Mouse (Mus musculus) forebrain, embryonic 16.5 days (tissue): ENCODE data around the gene Mark4. TPM values are rescaled to one million over a fixed set of nuclear protein-coding genes. Genes with fewer than 3 reads are reported as not detected.

Experiments used
- ATAC-seq: fragments of 200-750 bp; cut with Nextera tagmentation; 2 replicates; pipeline ENCODE4 v1.8.0; 2017; ENCODE audit warnings: mild to moderate bottlenecking, moderate library complexity
- H3K27ac ChIP-seq: fragments of 300-500 bp; sonication (generic); 2 replicates; pipeline ENCODE4 v1.5.1; 2014; ENCODE audit warnings: low read length, control low read depth
- H3K27me3 ChIP-seq: fragments of 300-500 bp; sonication (generic); replicated peaks from 2 replicates; pipeline ENCODE4 v1.6.1; 2014; ENCODE audit warnings: low read length; ENCODE audit not compliant: control insufficient read depth, insufficient read depth
- H3K36me3 ChIP-seq: fragments of 300-500 bp; sonication (generic); 2 replicates; pipeline ENCODE4 v1.6.1; 2014; ENCODE audit not compliant: control insufficient read depth, insufficient read depth
- H3K4me1 ChIP-seq: fragments of 300-500 bp; sonication (generic); replicated peaks from 2 replicates; pipeline ENCODE4 v1.6.1; 2014; ENCODE audit warnings: low read length; ENCODE audit not compliant: control insufficient read depth, insufficient read depth
- H3K4me2 ChIP-seq: fragments of 300-500 bp; sonication (generic); 2 replicates; pipeline ENCODE4 v1.6.1; 2014; ENCODE audit warnings: mild to moderate bottlenecking, low read length, control low read depth
- H3K4me3 ChIP-seq: fragments of 300-500 bp; sonication (generic); replicated peaks from 2 replicates; pipeline ENCODE4 v1.5.1; 2014; ENCODE audit warnings: mild to moderate bottlenecking, low read length, control low read depth
- H3K9ac ChIP-seq: fragments of 300-500 bp; sonication (generic); replicated peaks from 2 replicates; pipeline ENCODE4 v1.6.1; 2014; ENCODE audit warnings: low read depth, low read length, control low read depth
- H3K9me3 ChIP-seq: fragments of 300-500 bp; sonication (generic); 2 replicates; pipeline ENCODE4 v1.6.1; 2016; ENCODE audit warnings: low read length; ENCODE audit not compliant: control insufficient read depth
- WGBS: fragments of 180-500 bp; shearing (Covaris S2); extraction: QIAGEN DNeasy Blood & Tissue Kit; methylation state at CpG from one replicate; pipeline ENCODE4 v1.1.7; 2014; 5-methylcytosine and 5-hydroxymethylcytosine counted together
- polyA plus RNA-seq: library from polyadenylated mRNA; unstranded; fragments of >200 nt; fragmentation: Nextera tagmentation; extraction: Ambion mirVana; gene quantifications from 2 replicates; pipeline ENCODE4 v1.2.1, GENCODE M21; 2015

The Mark4 gene
- polyA plus RNA-seq, 1 experiment from 2014 or later = 17.5 TPM

DNA sequence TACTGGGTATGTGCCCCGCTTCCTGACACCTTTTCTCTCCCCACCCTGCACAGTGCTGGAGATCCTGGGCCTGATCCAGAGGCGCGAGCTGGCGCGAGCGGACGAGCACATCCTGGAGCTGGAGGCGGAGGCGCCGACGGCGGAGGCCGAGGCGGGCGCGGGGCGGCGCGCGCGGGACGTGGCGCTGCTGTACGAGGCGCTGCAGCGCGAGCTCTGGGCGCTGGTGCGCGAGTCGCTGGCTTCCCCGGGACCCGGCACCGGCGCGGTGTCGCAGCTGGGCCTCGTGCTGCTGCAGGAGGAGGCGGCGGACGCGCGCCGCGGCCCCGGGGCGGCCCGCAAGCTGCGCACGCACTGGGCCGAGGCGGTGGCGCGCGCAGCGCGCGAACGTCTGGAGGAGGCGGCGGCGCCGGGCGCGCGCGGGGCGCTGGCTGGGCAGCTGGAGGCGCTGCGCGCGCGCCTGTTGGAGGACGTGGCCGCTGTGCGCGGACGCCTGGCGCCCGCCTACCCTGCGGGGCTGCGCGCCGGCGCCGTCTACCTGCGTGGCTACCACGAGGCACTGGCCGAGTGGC, 15.3 kb upstream of the Mark4 start:
- ATAC-seq = peak; percentile 91
- peak overlapping the region; percentile 53 for H3K4me3 ChIP-seq
- no peaks in the 10 kb centered on the region for H3K9me3 ChIP-seq
- no peaks in the 10 kb centered on the region for H3K36me3 ChIP-seq
- peak overlapping the region; percentile 82 for H3K4me2 ChIP-seq
- H3K27me3 ChIP-seq = peaks cover 59% of the 10 kb centered on the region
- under 1% methylated on average over 78 of the region's 89 CpGs for WGBS
- H3K27ac ChIP-seq = peak overlapping the region; percentile 66
- peak overlapping the region; percentile 72 for H3K9ac ChIP-seq
- H3K4me1 ChIP-seq = peaks cover 3% of the 10 kb centered on the region; the same call in 1 of the 2 replicates

GRCm38 (mm10) chr7:19472403-19472802, 13.8 kb upstream of the Mark4 start:
- ATAC-seq = no peak
- no peak overlapping the region for H3K9ac ChIP-seq
- no peak overlapping the region for H3K27ac ChIP-seq
- no peaks in the 10 kb centered on the region for H3K9me3 ChIP-seq
- H3K4me3 ChIP-seq = no peak overlapping the region
- H3K36me3 ChIP-seq = no peaks in the 10 kb centered on the region
- H3K4me2 ChIP-seq = no peak overlapping the region
- H3K27me3 ChIP-seq = peaks cover 61% of the 10 kb centered on the region
- whole genome bisulfite sequencing = 45% methylated on average over 4 of the region's 4 CpGs
- peaks cover 3% of the 10 kb centered on the region; the same call in 1 of the 2 replicates for H3K4me1 ChIP-seq

- H3K36me3 ChIP-seq = no peaks in the 10 kb centered on the region
- 12% methylated on average over 14 of the region's 14 CpGs for WGBS
- peaks cover 3% of the 10 kb centered on the region; the same call in 1 of the 2 replicates for H3K4me1 ChIP-seq
- no peak overlapping the region for H3K4me2 ChIP-seq
- no peaks in the 10 kb centered on the region for H3K9me3 ChIP-seq
- no peak overlapping the region for H3K9ac ChIP-seq
- no peak for ATAC-seq
- H3K4me3 ChIP-seq = no peak overlapping the region
- peaks cover 63% of the 10 kb centered on the region for H3K27me3 ChIP-seq
- H3K27ac ChIP-seq = no peak overlapping the region
These were observed 11.7 kb upstream of the Mark4 start for GRCm38 (mm10) chr7:19470308-19470707.

- WGBS = 19% methylated on average over 22 of the region's 23 CpGs
- no peak for ATAC-seq
- Histone ChIP-seq H3K4me1 (peaks cover 3% of the 10 kb centered on the region; the same call in 1 of the 2 replicates), H3K9me3 (no peaks in the 10 kb centered on the region), H3K9ac (no peak overlapping the region), H3K36me3 (no peaks in the 10 kb centered on the region), H3K27me3 (peaks cover 60% of the 10 kb centered on the region), H3K4me2 (no peak overlapping the region), H3K4me3 (no peak overlapping the region), H3K27ac (no peak overlapping the region)
These were observed 10.8 kb upstream of the Mark4 start for GRCm38 (mm10) chr7:19469404-19469803.

DNA sequence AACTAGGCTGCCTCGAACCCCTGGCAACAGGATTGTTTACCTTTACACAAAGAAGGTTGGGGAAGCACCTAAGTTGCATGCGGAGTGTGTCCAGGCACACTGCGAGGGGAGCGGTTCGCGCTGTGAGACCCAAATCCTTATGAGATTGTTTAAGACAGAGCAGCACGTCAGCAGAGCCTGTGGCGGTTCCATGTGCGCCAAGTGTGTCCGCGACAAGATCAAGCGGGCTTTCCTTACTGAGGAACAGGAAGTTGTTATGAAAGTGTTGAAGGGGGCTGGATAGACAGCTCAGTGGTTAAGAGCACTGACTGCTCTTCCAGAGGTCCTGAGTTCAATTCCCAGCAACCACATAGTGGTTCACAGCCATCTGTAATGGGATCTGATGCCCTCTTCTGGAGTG, 9.7 kb upstream of the Mark4 start:
- Histone ChIP-seq H3K27me3 (peaks cover 54% of the 10 kb centered on the region), H3K4me1 (0 out of 2 replicates have a peak, but pooled peaks cover 2% of the 10 kb centered on the region), H3K27ac (no peak overlapping the region), H3K4me2 (no peak overlapping the region), H3K9me3 (no peaks in the 10 kb centered on the region), H3K4me3 (no peak overlapping the region), H3K36me3 (no peaks in the 10 kb centered on the region), H3K9ac (no peak overlapping the region)
- no peak for ATAC-seq
- WGBS = 64% methylated on average over 12 of the region's 12 CpGs

DNA sequence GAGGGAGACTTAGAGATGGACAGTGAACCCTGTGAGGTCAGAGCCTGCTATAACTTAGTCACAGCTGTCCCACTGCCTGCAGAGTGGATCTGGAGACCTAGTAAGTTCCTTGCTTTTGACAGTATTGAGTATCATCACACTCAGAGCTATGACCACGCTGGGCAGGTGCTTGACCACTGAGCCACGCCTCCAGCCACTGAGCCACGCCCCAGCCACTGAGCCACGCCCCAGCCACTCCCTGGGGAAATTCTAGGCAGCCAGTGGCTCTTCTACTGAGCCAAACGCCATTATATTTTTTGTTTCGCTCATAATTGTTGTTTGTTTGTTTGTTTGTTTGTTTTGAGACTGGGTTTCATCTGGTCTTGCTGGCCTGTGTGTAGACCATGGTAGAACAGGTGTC, 9.0 kb upstream of the Mark4 start:
- H3K27ac ChIP-seq = no peak overlapping the region
- H3K4me1 ChIP-seq = 0 out of 2 replicates have a peak, but pooled peaks cover 2% of the 10 kb centered on the region
- no peak overlapping the region for H3K4me3 ChIP-seq
- ATAC-seq = no peak
- H3K4me2 ChIP-seq = no peak overlapping the region
- H3K9ac ChIP-seq = no peak overlapping the region
- H3K27me3 ChIP-seq = peaks cover 48% of the 10 kb centered on the region
- 32% methylated on average over 6 of the region's 6 CpGs for WGBS
- no peaks in the 10 kb centered on the region for H3K36me3 ChIP-seq
- H3K9me3 ChIP-seq = no peaks in the 10 kb centered on the region

GRCm38 (mm10) chr7:19466602-19467145, 8.1 kb upstream of the Mark4 start:
- H3K4me2 ChIP-seq = no peak overlapping the region
- no peaks in the 10 kb centered on the region for H3K9me3 ChIP-seq
- ATAC-seq = no peak
- H3K36me3 ChIP-seq = no peaks in the 10 kb centered on the region
- H3K9ac ChIP-seq = no peak overlapping the region
- 66% methylated on average over 5 of the region's 5 CpGs for WGBS
- 0 out of 2 replicates have a peak, but pooled peaks cover 2% of the 10 kb centered on the region for H3K4me1 ChIP-seq
- H3K27me3 ChIP-seq = peaks cover 39% of the 10 kb centered on the region
- no peak overlapping the region for H3K27ac ChIP-seq
- no peak overlapping the region for H3K4me3 ChIP-seq

DNA sequence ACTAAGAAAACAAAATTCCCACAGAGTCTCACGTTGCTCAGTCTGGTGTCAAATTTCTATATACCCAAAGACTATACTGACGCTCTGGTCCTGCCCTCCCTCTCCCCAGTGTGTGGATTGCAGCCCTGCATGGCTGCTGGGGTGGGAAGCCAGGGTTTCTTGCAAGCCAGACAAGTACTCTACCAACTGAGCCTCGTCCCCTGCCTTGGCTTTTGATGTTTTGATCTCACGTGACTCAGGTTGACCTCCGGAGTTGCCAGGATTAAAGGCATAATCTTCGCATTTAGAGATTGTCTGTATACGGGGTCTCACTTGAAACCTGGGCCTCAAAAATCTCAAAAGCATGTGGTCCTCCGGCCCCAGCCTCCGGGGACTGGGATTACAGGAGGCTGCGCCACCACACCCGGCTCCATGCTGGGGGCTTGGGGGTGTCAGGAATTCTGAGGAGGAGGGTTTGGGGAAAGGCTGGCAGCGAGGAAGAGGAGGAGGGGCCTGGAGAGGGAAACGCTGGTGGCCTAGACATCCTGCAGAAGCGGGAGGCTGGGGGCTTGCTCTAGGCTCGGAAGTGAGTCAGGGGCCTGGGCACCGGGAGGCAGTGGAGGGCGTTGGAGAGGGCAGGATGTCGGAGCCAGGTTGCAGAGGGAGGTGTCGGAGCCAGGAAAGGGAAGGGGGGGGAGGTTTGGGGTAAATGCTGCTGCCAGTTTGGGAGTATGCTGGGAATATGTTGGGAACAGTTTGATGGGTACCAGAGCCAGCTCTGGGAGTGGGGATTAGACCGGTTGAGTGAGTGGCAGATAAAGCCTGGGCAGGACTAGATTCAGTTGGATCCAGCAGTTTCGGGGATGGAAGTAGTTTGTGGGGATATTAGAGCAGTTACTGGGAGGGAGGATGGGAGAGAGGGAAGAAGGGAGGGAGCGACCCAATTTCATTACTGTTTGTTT, 6.0 kb upstream of the Mark4 start:
- H3K27me3 ChIP-seq = peaks cover 21% of the 10 kb centered on the region

DNA sequence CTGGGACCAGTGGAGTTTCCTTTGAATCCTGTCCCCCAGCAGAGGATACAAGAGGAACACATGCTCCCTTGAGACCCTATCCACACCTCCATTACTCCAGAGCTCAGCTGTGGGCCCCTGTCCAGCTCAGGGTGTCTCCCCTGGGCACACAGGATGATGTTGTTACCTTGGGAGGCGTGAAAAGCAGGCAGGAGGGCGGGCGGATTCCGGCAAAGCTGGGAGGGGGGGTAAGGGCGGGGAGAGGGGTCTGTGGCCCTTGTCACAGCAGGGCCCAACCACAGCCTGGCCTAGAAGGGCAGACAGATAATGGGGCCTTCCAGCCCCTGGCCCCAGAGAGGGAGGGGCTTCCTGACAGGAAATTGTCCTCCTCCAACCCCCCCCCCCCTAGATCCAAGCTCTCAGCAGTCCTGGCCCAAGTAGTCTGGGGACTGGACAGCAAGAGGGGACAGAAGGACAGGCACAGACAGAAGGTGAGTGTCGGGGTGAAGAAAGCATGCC, 4.3 kb upstream of the Mark4 start, which contains the start of gene Exoc3l2:
Exoc3l2 (plus strand) TSS at position 448 of the 498 bp plus-strand sequence.
- no peak within 1 kb of the TSS for H3K27ac ChIP-seq
- no peaks in the 10 kb centered on the region for H3K36me3 ChIP-seq
- no peak within 1 kb of the TSS for H3K9ac ChIP-seq
- 24% methylated on average over 6 of the region's 6 CpGs for WGBS
- no peak for ATAC-seq
- H3K9me3 ChIP-seq = no peaks in the 10 kb centered on the region
- H3K27me3 ChIP-seq = peaks cover 10% of the 10 kb centered on the region
- peaks cover 8% of the 10 kb centered on the region for H3K4me1 ChIP-seq
- no peak within 1 kb of the TSS for H3K4me2 ChIP-seq
- no peak within 1 kb of the TSS for H3K4me3 ChIP-seq

More for the DNA sequence above, 6.0 kb upstream of the Mark4 start:
- Histone ChIP-seq H3K4me2 (0 out of 2 replicates have a peak overlapping the region, but pooled peaks have one; percentile 14), H3K36me3 (no peaks in the 10 kb centered on the region), H3K9me3 (no peaks in the 10 kb centered on the region), H3K27ac (no peak overlapping the region), H3K9ac (no peak overlapping the region), H3K4me3 (no peak overlapping the region), H3K4me1 (peaks cover 4% of the 10 kb centered on the region)
- ATAC-seq = peak; percentile 47
- WGBS = 9% methylated on average over 22 of the region's 22 CpGs
